Mouse (Mus musculus) liver, embryonic 12.5 days (tissue): ENCODE results near the gene Panx1. TPM values are rescaled to one million over a fixed set of nuclear protein-coding genes. Genes with fewer than 3 reads are reported as not detected.

Experiments
- ATAC-seq: fragments of 200-750 bp; cut with Nextera tagmentation; 2 replicates; pipeline ENCODE4 v1.8.0; 2017; ENCODE audit warnings: moderate number of reproducible peaks, mild to moderate bottlenecking, moderate library complexity
- H3K27ac ChIP-seq: fragments of 300-500 bp; sonication (generic); 2 replicates; pipeline ENCODE4 v1.5.1; 2016; ENCODE audit warnings: mild to moderate bottlenecking
- H3K27me3 ChIP-seq: fragments of 300-500 bp; sonication (generic); replicated peaks from 2 replicates; pipeline ENCODE4 v1.6.1; 2016; ENCODE audit warnings: mild to moderate bottlenecking, moderate library complexity
- H3K36me3 ChIP-seq: fragments of 300-500 bp; sonication (generic); 2 replicates; pipeline ENCODE4 v1.6.1; 2016; ENCODE audit warnings: mild to moderate bottlenecking, moderate library complexity
- H3K4me1 ChIP-seq: fragments of 300-500 bp; sonication (generic); 2 replicates; pipeline ENCODE4 v1.6.1; 2016
- H3K4me2 ChIP-seq: fragments of 300-500 bp; sonication (generic); 2 replicates; pipeline ENCODE4 v1.6.1; 2016; ENCODE audit warnings: mild to moderate bottlenecking, moderate library complexity
- H3K4me3 ChIP-seq: fragments of 300-500 bp; sonication (generic); 2 replicates; pipeline ENCODE4 v1.5.1; 2016; ENCODE audit warnings: mild to moderate bottlenecking, moderate library complexity
- H3K9ac ChIP-seq: fragments of 300-500 bp; sonication (generic); 2 replicates; pipeline ENCODE4 v1.6.1; 2016; ENCODE audit warnings: mild to moderate bottlenecking, moderate library complexity
- H3K9me3 ChIP-seq: fragments of 300-500 bp; sonication (generic); replicated peaks from 2 replicates; pipeline ENCODE4 v1.6.1; 2016; ENCODE audit warnings: mild to moderate bottlenecking, moderate library complexity
- WGBS: fragments of 180-500 bp; shearing (Covaris S2); methylation state at CpG from one replicate; pipeline ENCODE4 v1.1.7; 2016; ENCODE audit not compliant: insufficient replicate concordance; 5-methylcytosine and 5-hydroxymethylcytosine counted together
- polyA plus RNA-seq: library from polyadenylated mRNA; unstranded; fragments of >200 nt; fragmentation: Nextera tagmentation; extraction: Ambion mirVana; gene quantifications from 2 replicates; pipeline ENCODE4 v1.2.1, GENCODE M21; 2016

Panx1 gene
- polyA plus RNA-seq, 1 experiment from 2014 or later: 14.1 TPM

DNA sequence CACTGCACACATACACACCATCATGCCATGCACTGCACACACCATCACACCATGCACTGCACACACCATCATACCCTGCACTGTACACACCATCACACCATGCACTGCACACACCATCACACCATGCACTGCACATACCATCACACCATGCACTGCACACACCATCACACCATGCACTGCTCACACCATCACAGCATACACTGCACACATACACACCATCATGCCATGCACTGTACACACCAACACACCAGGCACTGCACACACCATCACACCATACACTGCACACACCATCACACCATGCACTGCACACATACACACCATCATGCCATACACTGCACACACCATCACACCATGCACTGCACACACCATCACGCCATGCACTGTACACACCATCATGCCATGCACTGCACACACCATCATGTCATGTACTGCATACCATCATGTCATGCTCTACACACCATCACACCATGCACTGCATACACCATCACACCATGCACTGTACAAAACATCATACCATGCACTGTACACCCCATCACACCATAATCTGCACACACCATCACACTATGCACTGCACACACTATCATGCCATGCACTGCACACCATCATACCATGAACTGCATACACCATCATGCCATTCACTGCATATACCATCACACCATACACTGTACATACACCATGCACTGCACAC lies 56.5 kb downstream of the Panx1 start:
- no peaks in the 10 kb centered on the region for H3K36me3 ChIP-seq
- H3K27me3 ChIP-seq: no peaks in the 10 kb centered on the region
- H3K4me2 ChIP-seq: no peak overlapping the region
- H3K4me3 ChIP-seq: no peak overlapping the region
- H3K9ac ChIP-seq: no peak overlapping the region
- H3K4me1 ChIP-seq: no peaks in the 10 kb centered on the region
- 88% methylated on average over 1 of the region's 1 CpGs for WGBS
- no peak overlapping the region for H3K27ac ChIP-seq
- no peak for ATAC-seq
- H3K9me3 ChIP-seq: no peaks in the 10 kb centered on the region

DNA sequence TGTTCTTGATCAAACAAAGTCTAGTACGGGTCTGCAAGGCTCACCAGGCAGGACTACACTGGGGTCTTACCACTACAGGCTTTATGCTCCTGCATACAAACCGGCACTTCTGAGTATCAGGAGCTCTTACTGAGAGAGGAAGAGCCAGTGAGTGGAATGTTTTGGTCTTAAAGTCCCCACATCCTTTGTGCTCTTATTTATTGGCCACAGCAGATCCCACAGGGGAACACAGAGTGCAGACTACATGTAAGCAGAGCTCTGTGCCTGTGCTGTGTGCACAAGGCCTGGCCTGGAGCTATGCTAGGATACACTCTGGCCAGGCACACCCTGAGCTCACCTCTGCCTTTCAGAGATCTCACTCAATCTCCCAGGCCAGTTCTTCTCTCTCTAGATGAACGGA lies 62.1 kb downstream of the Panx1 start:
- Histone ChIP-seq H3K4me2 (no peak overlapping the region), H3K27ac (no peak overlapping the region), H3K4me3 (no peak overlapping the region), H3K4me1 (no peaks in the 10 kb centered on the region), H3K36me3 (no peaks in the 10 kb centered on the region), H3K27me3 (no peaks in the 10 kb centered on the region), H3K9me3 (no peaks in the 10 kb centered on the region), H3K9ac (no peak overlapping the region)
- WGBS: 43% methylated on average over 3 of the region's 3 CpGs
- ATAC-seq: no peak

DNA sequence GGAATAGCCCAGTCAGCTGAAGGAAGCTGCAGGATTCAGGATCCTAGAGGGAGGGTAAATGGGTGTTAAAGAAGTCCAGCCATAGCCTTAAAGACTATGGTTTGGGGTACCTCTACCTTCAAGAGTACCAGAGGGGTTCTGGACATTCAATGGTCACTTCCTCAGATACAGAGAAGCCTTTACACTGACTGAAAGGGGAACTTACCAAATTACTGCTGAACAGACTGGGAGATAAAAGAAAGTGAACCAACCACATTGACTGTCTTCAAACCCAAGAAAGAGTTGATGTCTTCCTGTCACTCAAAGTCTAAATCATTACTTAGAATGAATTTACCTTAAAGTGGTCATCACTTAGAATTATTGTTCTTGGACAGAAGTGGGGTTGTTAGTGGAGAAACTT lies 62.6 kb downstream of the Panx1 start:
- H3K4me3 ChIP-seq: no peak overlapping the region
- no peak overlapping the region for H3K4me2 ChIP-seq
- no peaks in the 10 kb centered on the region for H3K4me1 ChIP-seq
- H3K9me3 ChIP-seq: no peaks in the 10 kb centered on the region
- no peak for ATAC-seq
- no peaks in the 10 kb centered on the region for H3K36me3 ChIP-seq
- no peaks in the 10 kb centered on the region for H3K27me3 ChIP-seq
- H3K9ac ChIP-seq: no peak overlapping the region
- no peak overlapping the region for H3K27ac ChIP-seq

DNA sequence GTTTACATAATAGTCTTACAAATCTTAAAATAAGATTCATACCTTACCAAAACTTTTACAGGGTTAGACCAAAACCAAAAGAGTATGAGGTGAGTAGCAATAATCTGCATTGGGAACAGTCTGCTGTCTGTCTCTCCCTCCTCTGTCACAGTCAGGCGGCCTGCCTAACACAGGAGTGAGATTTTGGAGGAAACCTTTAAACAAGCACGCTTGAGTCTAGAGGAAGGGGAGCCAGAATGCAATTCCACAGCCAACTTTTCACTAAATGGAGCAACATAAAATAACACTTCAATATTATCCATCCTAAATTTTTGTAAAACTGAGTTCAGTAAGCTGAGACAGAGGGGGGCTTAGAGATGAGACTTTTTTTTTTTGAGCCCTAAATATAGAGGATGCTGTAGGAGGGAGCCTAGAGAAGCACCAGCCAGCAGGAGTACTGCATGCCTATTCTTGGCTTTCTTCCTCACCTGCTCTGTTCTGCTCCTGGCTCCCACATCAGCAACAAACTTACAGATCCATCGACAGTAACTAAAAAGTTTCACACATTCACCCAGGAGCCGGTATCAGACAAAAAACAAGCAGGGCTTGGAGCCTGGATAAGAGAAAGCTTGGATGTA lies 63.6 kb downstream of the Panx1 start:
- ATAC-seq: no peak

DNA sequence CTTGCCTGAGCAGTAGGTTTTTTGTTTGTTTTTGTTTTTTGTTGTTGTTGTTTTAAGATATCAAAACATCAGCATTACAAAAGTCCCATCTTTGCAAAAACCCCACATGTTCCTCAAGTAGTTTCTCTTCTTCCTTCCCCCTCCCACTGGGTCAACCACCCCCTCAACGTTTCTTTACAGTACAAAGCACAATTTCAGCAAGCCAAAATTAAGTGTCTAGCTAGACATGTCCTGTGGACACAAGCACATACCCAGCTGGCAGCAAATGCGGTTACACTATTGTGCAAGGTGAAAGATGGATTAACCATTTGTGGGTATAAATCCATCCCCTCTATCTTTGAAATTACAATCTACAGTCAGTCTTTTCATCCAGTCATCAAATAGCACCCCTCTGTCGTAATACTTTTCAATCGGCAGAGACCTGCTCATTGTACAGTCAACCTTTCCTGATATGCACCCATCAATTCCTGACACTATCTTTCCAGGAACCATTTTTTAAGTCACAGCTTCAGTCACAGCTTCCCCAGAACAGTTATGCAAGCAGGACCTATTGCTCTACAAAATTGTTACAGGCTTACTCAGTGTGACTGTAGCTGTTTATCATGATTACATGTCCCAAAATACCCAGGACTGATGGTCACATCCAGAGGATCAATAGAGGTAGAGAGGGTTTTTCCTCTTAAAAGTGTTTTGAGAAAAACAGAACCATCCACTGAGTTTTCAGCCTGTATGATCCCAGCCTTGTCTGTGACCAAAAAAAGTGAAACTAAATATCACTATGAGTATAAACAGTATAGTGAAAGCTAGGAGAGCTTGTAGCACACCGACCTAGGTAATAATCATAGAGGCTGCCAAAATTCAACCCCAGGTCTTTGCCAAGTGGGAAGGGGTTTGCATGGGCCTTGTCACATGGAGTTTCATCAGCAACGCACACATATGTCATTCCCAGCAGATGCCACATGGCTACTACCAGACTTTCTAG lies 70.7 kb downstream of the Panx1 start:
- no peak overlapping the region for H3K4me3 ChIP-seq
- H3K27ac ChIP-seq: peak overlapping the region; percentile 52; the same call in 1 of the 2 replicates
- H3K9ac ChIP-seq: no peak overlapping the region
- no peaks in the 10 kb centered on the region for H3K36me3 ChIP-seq
- no peak for ATAC-seq
- peaks cover 36% of the 10 kb centered on the region for H3K4me1 ChIP-seq
- no peaks in the 10 kb centered on the region for H3K27me3 ChIP-seq
- 69% methylated on average over 6 of the region's 6 CpGs for WGBS
- H3K4me2 ChIP-seq: peak overlapping the region; percentile 55
- no peaks in the 10 kb centered on the region for H3K9me3 ChIP-seq

More for the DNA sequence above, 63.6 kb downstream of the Panx1 start:
- Histone ChIP-seq H3K9me3 (no peaks in the 10 kb centered on the region), H3K4me2 (no peak overlapping the region), H3K4me1 (no peaks in the 10 kb centered on the region), H3K4me3 (no peak overlapping the region), H3K9ac (no peak overlapping the region), H3K36me3 (no peaks in the 10 kb centered on the region), H3K27me3 (no peaks in the 10 kb centered on the region), H3K27ac (no peak overlapping the region)
- WGBS: 58% methylated on average over 4 of the region's 4 CpGs

DNA sequence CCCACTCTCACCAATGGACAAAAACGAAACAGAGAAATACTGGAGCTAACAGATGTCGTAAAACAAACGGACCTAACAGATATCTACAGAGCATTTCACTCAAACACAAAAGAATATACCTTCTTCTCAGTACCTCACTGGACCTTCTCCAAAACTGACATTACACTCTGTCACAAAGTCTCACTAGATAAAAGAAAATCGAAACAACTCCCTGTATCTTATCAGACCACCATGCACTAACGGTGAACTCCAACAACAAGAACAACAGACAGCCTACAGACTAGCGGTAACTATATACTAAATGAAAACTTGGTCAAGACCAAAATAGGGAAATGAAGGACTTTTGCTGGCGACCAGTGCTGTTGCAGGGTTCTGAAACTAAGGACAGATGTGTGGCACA lies 71.5 kb downstream of the Panx1 start:
- ATAC-seq: peak; percentile 71; the same call in 1 of the 2 replicates
- Histone ChIP-seq H3K27me3 (no peaks in the 10 kb centered on the region), H3K36me3 (no peaks in the 10 kb centered on the region), H3K9me3 (no peaks in the 10 kb centered on the region), H3K9ac (peak overlapping the region; percentile 27; the same call in 1 of the 2 replicates), H3K27ac (peak overlapping the region; percentile 52; the same call in 1 of the 2 replicates), H3K4me2 (peak overlapping the region; percentile 55), H3K4me1 (peaks cover 38% of the 10 kb centered on the region), H3K4me3 (peak overlapping the region; percentile 36)
- 41% methylated on average over 7 of the region's 7 CpGs for WGBS

DNA sequence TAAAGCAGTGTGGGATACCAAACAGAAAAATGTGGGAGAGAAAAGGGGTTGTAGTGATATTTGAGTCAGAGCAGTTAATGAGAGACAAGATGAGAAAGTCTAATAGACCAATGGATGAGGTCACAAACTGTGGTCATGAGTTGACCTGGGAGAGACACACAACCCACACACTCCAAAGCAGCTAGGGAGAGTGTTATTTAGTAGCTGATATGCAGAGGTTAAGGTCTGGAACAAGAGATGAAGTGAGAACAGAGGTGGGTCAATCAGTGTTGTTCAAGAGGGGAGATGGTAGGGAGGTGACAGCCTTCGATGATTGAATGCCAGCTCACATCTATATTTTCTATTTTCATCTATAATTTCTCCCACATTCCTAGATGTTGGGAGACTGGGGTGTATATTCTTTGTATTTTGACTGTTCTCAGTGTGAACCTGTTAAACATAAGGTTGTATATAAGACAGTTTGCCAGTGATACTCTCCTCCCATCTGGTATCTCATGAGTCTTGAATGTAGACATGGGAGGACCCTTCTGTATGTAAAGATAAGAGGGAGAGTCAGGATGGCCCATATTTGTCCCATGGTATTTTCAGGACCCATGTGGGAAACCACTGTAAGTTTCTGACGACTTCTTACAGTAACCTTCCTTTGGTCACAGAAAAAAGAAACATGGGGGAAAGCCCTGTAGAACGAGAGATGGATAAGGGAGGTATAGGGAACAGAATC lies 74.3 kb downstream of the Panx1 start:
- peak; percentile 88 for ATAC-seq
- no peaks in the 10 kb centered on the region for H3K9me3 ChIP-seq
- peak overlapping the region; percentile 46 for H3K4me2 ChIP-seq
- H3K27me3 ChIP-seq: no peaks in the 10 kb centered on the region
- H3K4me3 ChIP-seq: no peak overlapping the region
- H3K27ac ChIP-seq: peak overlapping the region; percentile 73
- H3K36me3 ChIP-seq: no peaks in the 10 kb centered on the region
- H3K4me1 ChIP-seq: peaks cover 44% of the 10 kb centered on the region
- 45% methylated on average over 3 of the region's 3 CpGs for WGBS
- H3K9ac ChIP-seq: no peak overlapping the region

DNA sequence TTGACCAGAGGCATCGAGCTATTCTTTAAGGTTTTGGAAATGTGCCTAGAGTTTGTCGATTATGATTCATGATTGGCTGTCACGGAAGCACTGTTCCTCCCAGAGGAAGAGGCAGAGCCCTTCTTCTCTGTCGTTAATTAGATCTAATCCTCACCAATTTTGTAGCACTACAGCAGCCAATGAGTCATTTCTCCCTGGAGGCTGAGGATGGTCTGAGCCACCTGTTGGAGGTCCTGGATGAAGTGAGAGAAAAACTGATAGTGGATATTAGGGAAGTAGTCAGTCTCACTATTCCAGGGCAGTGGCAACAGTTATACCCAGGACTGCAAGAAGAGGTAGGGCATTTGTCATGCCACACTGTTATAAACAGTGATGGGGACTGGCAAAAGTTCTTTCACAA lies 75.1 kb downstream of the Panx1 start:
- H3K4me2 ChIP-seq: peak overlapping the region; percentile 46; the same call in 1 of the 2 replicates
- no peaks in the 10 kb centered on the region for H3K36me3 ChIP-seq
- H3K4me3 ChIP-seq: no peak overlapping the region
- H3K27me3 ChIP-seq: no peaks in the 10 kb centered on the region
- no peaks in the 10 kb centered on the region for H3K9me3 ChIP-seq
- WGBS: 54% methylated on average over 4 of the region's 4 CpGs
- no peak overlapping the region for H3K9ac ChIP-seq
- H3K4me1 ChIP-seq: peaks cover 44% of the 10 kb centered on the region
- no peak for ATAC-seq
- peak overlapping the region; percentile 73 for H3K27ac ChIP-seq

DNA sequence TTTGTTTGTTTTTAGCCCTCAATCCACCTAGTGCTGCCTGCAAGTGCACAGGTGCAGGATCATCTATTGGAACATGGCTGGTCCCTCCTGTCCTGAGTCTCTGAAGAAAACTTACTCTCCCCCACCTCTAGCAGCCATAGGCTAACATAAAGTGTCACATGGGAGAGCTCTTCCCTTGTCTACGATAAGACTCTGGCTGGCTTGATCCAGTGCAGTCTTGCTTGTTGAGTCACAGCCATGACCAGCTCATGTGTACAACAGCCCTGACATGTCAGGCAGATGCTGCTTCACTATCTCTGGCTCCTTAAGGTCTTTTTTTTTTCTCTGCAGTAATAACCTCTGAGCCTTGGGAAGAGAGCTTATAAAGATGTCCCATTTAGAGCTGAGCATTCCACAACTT lies 77.7 kb downstream of the Panx1 start:
- no peaks in the 10 kb centered on the region for H3K36me3 ChIP-seq
- WGBS: 57% methylated on average over 1 of the region's 1 CpGs
- H3K9ac ChIP-seq: no peak overlapping the region
- H3K4me3 ChIP-seq: no peak overlapping the region
- no peak overlapping the region for H3K27ac ChIP-seq
- ATAC-seq: peak; percentile 40; the same call in 1 of the 2 replicates
- H3K4me1 ChIP-seq: peaks cover 33% of the 10 kb centered on the region
- H3K9me3 ChIP-seq: no peaks in the 10 kb centered on the region
- no peaks in the 10 kb centered on the region for H3K27me3 ChIP-seq
- no peak overlapping the region for H3K4me2 ChIP-seq

DNA sequence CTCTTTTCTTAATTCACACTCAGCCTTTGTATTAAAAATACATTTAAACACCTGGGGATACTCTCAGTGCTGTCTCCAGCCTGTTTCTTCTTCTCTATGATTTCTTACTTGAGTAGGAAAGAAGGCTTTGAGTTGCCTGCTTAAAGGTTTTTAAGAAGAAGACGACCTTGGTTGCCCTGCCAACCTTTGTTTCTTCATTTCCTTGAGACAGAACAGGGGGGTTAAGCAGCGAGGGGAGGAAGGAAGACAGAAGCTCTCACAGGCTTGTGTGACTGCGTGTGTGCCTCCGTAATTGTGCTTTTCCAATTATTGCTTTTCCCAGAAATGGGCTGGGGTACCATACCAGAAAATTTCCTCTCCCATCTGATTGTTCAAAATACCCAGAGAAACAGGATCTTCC lies 78.5 kb downstream of the Panx1 start:
- H3K27me3 ChIP-seq: no peaks in the 10 kb centered on the region
- no peak for ATAC-seq
- no peaks in the 10 kb centered on the region for H3K36me3 ChIP-seq
- peaks cover 30% of the 10 kb centered on the region for H3K4me1 ChIP-seq
- no peak overlapping the region for H3K9ac ChIP-seq
- no peak overlapping the region for H3K4me2 ChIP-seq
- no peak overlapping the region for H3K4me3 ChIP-seq
- H3K27ac ChIP-seq: no peak overlapping the region
- WGBS: 50% methylated on average over 4 of the region's 4 CpGs
- H3K9me3 ChIP-seq: no peaks in the 10 kb centered on the region

DNA sequence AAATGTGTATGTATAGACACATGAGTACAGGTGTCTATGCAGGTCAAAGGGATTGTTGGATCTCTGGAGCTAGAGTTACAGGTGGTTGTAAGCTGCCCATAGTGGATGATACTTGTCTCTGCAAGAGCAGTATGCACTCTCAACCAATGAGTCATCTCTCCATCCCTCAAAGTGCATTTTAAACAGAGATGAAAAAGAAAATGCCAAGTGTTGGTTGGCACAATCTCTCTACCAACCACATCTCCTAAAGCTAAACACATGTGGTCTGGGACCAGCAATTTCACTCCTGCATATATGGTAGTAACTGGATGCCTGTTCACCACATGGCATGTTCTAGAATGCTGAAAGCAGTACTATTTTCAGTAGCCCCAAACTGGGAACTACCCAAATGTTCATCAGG lies 79.9 kb downstream of the Panx1 start:
- H3K9me3 ChIP-seq: no peaks in the 10 kb centered on the region
- ATAC-seq: no peak
- no peak overlapping the region for H3K4me2 ChIP-seq
- H3K27ac ChIP-seq: no peak overlapping the region
- H3K36me3 ChIP-seq: no peaks in the 10 kb centered on the region
- no peak overlapping the region for H3K9ac ChIP-seq
- no peaks in the 10 kb centered on the region for H3K27me3 ChIP-seq
- no peak overlapping the region for H3K4me3 ChIP-seq
- H3K4me1 ChIP-seq: peaks cover 16% of the 10 kb centered on the region
